Mouse (Mus musculus): Measurements from ENCODE around the gene Pdgfra. TPM values are rescaled to one million over a fixed set of nuclear protein-coding genes. Genes with fewer than 3 reads are reported as not detected.
A peak's percentile ranks its signal among the peaks of the same experiment; 100 is the strongest.

Gene Pdgfra
- total and polyA plus RNA-seq, 2 experiments from 2014 or later = 21.9 to 60.2 TPM

GRCm38 (mm10) chr5:75183653-75184052 lies 31.6 kb downstream of the Pdgfra start:
- DNase-seq (ENCODE audit: low spot score) (no peak), ATAC-seq (no peak)
- WGBS = 63% methylated on average over 6 of the region's 6 CpGs
- no peaks in the 10 kb centered on the region for H3K27me3 ChIP-seq (ENCODE audit: insufficient read depth, low read length)
- H3K4me1 ChIP-seq (ENCODE audit: insufficient read depth, low read length) = no peaks in the 10 kb centered on the region; the same call in 1 of the 2 replicates
- TF ChIP-seq CTCF (IDR thresholded peaks at IDR 0.05; ENCODE audit: low read depth) = no peak
- no peak overlapping the region for H3K9ac ChIP-seq (replicated peaks; ENCODE audit: low read length)
- H3K36me3 ChIP-seq (ENCODE audit: insufficient read depth, low read length) = no peaks in the 10 kb centered on the region
- H3K4me3 ChIP-seq (ENCODE audit: low read length) = no peak overlapping the region
- H3K9me3 ChIP-seq (ENCODE audit: low read length) = no peaks in the 10 kb centered on the region
- H3K27ac ChIP-seq = peak overlapping the region; percentile 8; the same call in 1 of the 2 replicates
- no peak overlapping the region for H3K4me2 ChIP-seq (ENCODE audit: low read depth, low read length)

- peak overlapping the region; percentile 8; the same call in 1 of the 2 replicates for H3K27ac ChIP-seq
- no peaks in the 10 kb centered on the region for H3K36me3 ChIP-seq (ENCODE audit: insufficient read depth, low read length)
- no peaks in the 10 kb centered on the region for H3K9me3 ChIP-seq (ENCODE audit: low read length)
- H3K27me3 ChIP-seq (ENCODE audit: insufficient read depth, low read length) = no peaks in the 10 kb centered on the region
- no peak for TF ChIP-seq CTCF (IDR thresholded peaks at IDR 0.05; ENCODE audit: low read depth)
- no peaks in the 10 kb centered on the region; the same call in 1 of the 2 replicates for H3K4me1 ChIP-seq (ENCODE audit: insufficient read depth, low read length)
- WGBS = 60% methylated on average over 5 of the region's 5 CpGs
- no peak overlapping the region for H3K9ac ChIP-seq (replicated peaks; ENCODE audit: low read length)
- no peak for ATAC-seq
- H3K4me2 ChIP-seq (ENCODE audit: low read depth, low read length) = no peak overlapping the region
- H3K4me3 ChIP-seq (ENCODE audit: low read length) = no peak overlapping the region
- no peak for DNase-seq (ENCODE audit: low spot score)
Measured at GRCm38 (mm10) chr5:75184112-75184511, 32.0 kb downstream of the Pdgfra start.

GRCm38 (mm10) chr5:75184693-75185235 lies 32.7 kb downstream of the Pdgfra start:
- no peak overlapping the region for H3K4me3 ChIP-seq (ENCODE audit: low read length)
- H3K4me2 ChIP-seq (ENCODE audit: low read depth, low read length) = no peak overlapping the region
- WGBS = 77% methylated on average over 7 of the region's 7 CpGs
- no peaks in the 10 kb centered on the region; the same call in 1 of the 2 replicates for H3K4me1 ChIP-seq (ENCODE audit: insufficient read depth, low read length)
- H3K27ac ChIP-seq = no peak overlapping the region; the same call in 1 of the 2 replicates
- H3K9me3 ChIP-seq (ENCODE audit: low read length) = no peaks in the 10 kb centered on the region
- H3K27me3 ChIP-seq (ENCODE audit: insufficient read depth, low read length) = no peaks in the 10 kb centered on the region
- no peak overlapping the region for H3K9ac ChIP-seq (replicated peaks; ENCODE audit: low read length)
- DNase-seq (ENCODE audit: low spot score) (no peak), ATAC-seq (no peak)
- no peaks in the 10 kb centered on the region for H3K36me3 ChIP-seq (ENCODE audit: insufficient read depth, low read length)
- TF ChIP-seq CTCF (IDR thresholded peaks at IDR 0.05; ENCODE audit: low read depth) = no peak

- ATAC-seq = no peak
- Histone ChIP-seq H3K9ac (replicated peaks; ENCODE audit: low read length) (no peak overlapping the region), H3K4me1 (ENCODE audit: insufficient read depth, low read length) (no peaks in the 10 kb centered on the region; the same call in 1 of the 2 replicates), H3K9me3 (ENCODE audit: low read length) (no peaks in the 10 kb centered on the region), H3K4me2 (ENCODE audit: low read depth, low read length) (no peak overlapping the region), H3K27ac (no peak overlapping the region), H3K36me3 (ENCODE audit: insufficient read depth, low read length) (no peaks in the 10 kb centered on the region), H3K4me3 (ENCODE audit: low read length) (no peak overlapping the region), H3K27me3 (ENCODE audit: insufficient read depth, low read length) (no peaks in the 10 kb centered on the region)
- no peak for TF ChIP-seq CTCF (IDR thresholded peaks at IDR 0.05; ENCODE audit: low read depth)
- 81% methylated on average over 7 of the region's 7 CpGs for WGBS
- peak; percentile 28 for DNase-seq (ENCODE audit: low spot score)
Measured at GRCm38 (mm10) chr5:75185584-75185983, 33.5 kb downstream of the Pdgfra start.

GRCm38 (mm10) chr5:75189319-75189987 lies 37.4 kb downstream of the Pdgfra start:
- Histone ChIP-seq H3K4me3 (ENCODE audit: low read length) (no peak overlapping the region), H3K9me3 (ENCODE audit: low read length) (no peaks in the 10 kb centered on the region), H3K4me1 (ENCODE audit: insufficient read depth, low read length) (no peaks in the 10 kb centered on the region), H3K27ac (no peak overlapping the region), H3K27me3 (ENCODE audit: insufficient read depth, low read length) (no peaks in the 10 kb centered on the region), H3K9ac (replicated peaks; ENCODE audit: low read length) (no peak overlapping the region), H3K4me2 (ENCODE audit: low read depth, low read length) (no peak overlapping the region), H3K36me3 (ENCODE audit: insufficient read depth, low read length) (no peaks in the 10 kb centered on the region)
- no peak for DNase-seq (ENCODE audit: low spot score)
- TF ChIP-seq CTCF (IDR thresholded peaks at IDR 0.05; ENCODE audit: low read depth) = no peak
- 41% methylated on average over 15 of the region's 15 CpGs for WGBS
- ATAC-seq = peak; percentile 44; the same call in 1 of the 2 replicates

- WGBS = 91% methylated on average over 5 of the region's 5 CpGs
- no peaks in the 10 kb centered on the region for H3K27me3 ChIP-seq (ENCODE audit: insufficient read depth, low read length)
- H3K4me2 ChIP-seq (ENCODE audit: low read depth, low read length) = no peak overlapping the region
- H3K9ac ChIP-seq (replicated peaks; ENCODE audit: low read length) = no peak overlapping the region
- DNase-seq (ENCODE audit: low spot score) (no peak), ATAC-seq (no peak)
- H3K4me1 ChIP-seq (ENCODE audit: insufficient read depth, low read length) = no peaks in the 10 kb centered on the region
- no peak for TF ChIP-seq CTCF (IDR thresholded peaks at IDR 0.05; ENCODE audit: low read depth)
- H3K9me3 ChIP-seq (ENCODE audit: low read length) = no peaks in the 10 kb centered on the region
- no peaks in the 10 kb centered on the region for H3K36me3 ChIP-seq (ENCODE audit: insufficient read depth, low read length)
- H3K4me3 ChIP-seq (ENCODE audit: low read length) = no peak overlapping the region
- no peak overlapping the region for H3K27ac ChIP-seq
Measured at GRCm38 (mm10) chr5:75193107-75193506, 41.0 kb downstream of the Pdgfra start.

- no peak for TF ChIP-seq CTCF (IDR thresholded peaks at IDR 0.05; ENCODE audit: low read depth)
- H3K4me3 ChIP-seq (ENCODE audit: low read length) = no peak overlapping the region
- no peaks in the 10 kb centered on the region for H3K9me3 ChIP-seq (ENCODE audit: low read length)
- 45% methylated on average over 8 of the region's 8 CpGs for WGBS
- H3K9ac ChIP-seq (replicated peaks; ENCODE audit: low read length) = no peak overlapping the region
- H3K27ac ChIP-seq = no peak overlapping the region
- H3K4me2 ChIP-seq (ENCODE audit: low read depth, low read length) = no peak overlapping the region
- ATAC-seq = 0 out of 2 replicates have a peak, but pooled peaks have one; percentile 55
- H3K27me3 ChIP-seq (ENCODE audit: insufficient read depth, low read length) = no peaks in the 10 kb centered on the region
- H3K36me3 ChIP-seq (ENCODE audit: insufficient read depth, low read length) = no peaks in the 10 kb centered on the region
- DNase-seq (ENCODE audit: low spot score) = peak; percentile 43
- H3K4me1 ChIP-seq (ENCODE audit: insufficient read depth, low read length) = no peaks in the 10 kb centered on the region; the same call in 1 of the 2 replicates
Measured at GRCm38 (mm10) chr5:75198413-75198812, 46.3 kb downstream of the Pdgfra start.
